Mouse (Mus musculus): ENCODE results near the gene Ttc38.
A peak's percentile ranks its signal among the peaks of the same experiment; 100 is the strongest.

Gene Ttc38

DNA sequence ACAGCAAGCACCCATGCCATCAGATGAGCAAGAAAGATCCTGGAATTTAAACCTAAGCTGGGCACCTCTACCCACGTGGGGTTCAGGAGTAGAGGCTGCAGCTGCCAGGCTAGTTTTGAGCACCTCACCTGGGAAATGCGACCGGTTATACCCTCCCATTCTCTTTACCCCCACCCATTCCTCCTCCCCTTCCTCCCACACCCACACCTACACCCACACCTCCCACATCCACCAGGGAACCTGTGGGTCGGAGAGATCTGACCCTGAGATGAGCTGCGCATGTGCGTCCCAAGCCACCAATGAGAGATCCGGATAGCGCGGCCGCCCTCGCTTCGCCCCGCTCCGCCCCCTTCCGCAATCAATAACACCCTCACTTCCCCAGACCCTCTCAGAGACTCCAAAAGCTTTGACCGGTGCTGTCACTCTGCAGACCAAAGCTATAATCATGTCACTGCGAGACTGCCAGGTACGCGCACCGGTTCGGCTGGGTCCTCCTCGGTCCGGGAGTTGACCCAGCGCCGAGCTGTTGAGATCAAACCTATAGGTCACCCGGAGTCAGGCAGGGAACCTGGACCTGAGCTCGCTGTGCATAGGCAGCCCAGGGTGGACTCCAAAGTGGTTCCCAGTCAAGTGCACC lies at the start of gene Ttc38:
Gene Ttc38 (plus strand): TSS at position 353 of the 637 bp plus-strand sequence.
- peak; percentile 67 for DNase-seq (ENCODE audit: low spot score)

DNA sequence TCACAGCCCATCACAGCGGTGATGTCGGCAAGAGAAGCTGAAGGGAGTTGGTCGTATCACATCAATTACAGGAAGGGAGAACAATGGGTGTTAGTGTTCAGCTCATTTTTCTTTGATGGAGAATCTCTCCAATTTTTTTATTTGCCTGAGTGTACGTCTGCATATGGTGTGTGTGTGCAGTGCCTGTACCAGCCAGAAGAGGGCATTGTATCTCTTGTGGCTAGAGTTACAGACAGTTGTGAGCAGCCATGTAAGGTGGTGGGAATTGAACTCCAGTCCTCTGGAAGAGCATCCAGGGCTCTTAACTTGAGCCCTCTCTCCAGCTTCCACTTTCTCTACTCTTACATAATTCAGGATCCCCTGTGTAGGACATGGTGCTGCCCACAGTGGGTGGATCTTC lies 49.0 kb upstream of the Ttc38 start:
- DNase-seq (ENCODE audit: low spot score) = no peak

DNA sequence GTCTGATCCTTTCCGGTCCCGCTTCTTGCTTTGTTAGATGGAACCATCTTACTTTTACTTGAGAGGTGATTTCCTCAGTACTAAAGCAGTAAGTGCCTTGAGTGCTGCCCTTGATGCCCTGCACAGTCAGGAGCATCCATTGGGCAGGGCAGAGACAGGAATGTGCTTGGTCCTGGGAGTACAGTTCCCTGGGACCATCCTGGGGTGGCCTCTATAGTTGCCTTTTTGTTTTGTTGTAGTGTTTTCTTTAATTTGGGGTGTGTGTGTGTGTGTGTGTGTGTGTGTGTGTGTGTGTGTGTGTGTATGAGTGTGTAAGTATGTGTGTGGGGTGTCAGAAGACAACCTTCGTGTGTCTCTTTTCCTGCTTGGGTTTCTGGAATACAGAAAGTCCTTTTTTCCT lies 47.8 kb upstream of the Ttc38 start:
- DNase-seq (ENCODE audit: low spot score) = no peak

DNA sequence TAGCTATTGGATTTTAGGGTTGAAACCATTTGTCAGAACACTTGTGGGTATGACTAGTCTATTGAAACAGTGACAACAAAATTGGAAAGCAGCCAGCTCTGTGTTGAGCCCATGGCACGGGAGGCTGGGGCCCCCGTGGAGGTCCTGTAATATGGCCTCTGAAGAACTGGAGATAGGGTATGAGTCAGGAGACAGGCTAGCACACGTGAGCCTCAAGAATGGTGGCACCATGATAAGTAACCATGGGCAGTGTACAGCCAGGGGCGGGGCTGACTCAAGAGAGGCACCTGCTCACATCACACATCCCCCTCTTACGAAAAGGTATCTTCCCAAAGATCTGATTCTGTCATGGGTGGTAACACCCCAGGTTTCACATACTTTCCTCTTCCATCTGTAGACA lies 45.4 kb upstream of the Ttc38 start:
- DNase-seq (ENCODE audit: low spot score) = no peak

DNA sequence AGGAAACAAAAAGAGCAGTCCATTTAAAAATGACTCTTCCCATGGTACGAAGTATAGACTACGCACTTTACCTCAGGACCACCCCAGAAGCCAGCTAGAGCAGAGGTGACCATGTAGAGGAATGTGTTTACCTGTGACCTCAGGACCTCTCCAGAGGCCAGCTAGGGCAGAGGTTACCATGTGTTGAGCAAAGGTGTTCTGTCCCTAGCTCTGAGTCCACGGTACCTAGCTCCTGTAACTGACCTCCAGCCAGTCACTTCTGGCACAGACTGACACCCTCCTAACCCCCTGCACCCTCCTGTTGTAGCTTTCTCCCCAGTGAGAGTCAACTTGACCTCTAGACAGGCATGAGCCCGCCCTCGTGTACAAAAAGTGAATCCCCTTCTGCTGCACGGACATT lies 44.6 kb upstream of the Ttc38 start:
- no peak for DNase-seq (ENCODE audit: low spot score)

DNA sequence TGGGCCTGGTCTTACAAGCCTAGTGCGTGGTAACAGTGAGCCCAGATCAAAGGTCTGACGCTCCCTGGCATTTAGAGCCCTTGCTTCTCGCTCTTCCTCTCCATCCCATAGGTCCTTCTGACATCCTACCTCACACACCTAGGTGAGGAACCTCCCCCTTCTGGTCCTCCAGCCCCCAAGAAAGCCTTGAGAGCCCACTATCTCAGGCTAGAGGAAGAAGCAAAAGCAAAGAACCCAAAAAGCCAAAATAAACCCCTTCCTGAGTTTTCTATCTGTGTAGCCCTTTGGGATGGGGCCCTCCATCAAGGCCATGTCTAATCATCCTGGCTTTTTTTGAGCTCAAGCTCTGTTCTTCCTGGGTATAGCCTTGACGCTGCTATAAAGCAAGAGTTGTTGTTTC lies 44.1 kb upstream of the Ttc38 start:
- no peak for DNase-seq (ENCODE audit: low spot score)

DNA sequence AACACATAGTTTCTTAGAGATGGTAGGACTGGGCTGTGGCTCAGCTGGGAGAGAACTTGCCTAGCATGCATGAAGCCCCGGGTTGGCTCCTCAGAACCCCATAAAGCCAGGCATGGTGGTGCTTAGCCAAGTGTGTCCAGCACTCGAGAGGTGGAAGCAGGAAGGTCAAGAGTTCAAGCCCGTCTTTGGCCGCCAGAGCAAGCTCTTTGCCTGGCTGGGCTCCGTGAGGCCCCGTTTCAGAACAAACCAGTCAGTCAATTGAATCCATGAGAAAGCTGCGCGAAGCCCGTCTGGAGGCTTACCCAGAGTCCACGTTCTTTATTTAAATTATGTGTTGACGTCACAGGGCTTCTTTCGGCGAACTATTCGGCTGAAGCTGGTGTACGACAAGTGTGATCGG lies 43.5 kb upstream of the Ttc38 start:
- DNase-seq (ENCODE audit: low spot score) = no peak

DNA sequence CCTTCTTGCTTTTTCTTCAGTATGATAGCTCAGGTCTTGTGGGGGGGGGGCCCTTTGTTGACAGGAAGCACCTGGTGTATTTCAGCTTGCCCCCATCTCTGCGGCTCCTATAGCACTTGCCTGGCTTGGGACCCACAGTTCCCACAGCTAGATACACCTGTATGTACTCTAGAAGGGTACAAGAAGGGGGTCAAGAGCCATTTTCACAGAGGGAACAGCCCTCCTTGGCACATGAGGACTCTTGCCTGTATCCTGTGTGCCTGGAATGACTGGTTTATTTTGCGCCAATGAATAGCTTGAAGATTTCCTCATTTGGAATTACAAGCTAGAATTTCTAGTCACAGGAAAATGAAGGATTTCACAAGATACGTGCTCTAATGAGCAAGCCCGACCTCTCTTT lies 40.7 kb upstream of the Ttc38 start:
- DNase-seq (ENCODE audit: low spot score) = no peak

DNA sequence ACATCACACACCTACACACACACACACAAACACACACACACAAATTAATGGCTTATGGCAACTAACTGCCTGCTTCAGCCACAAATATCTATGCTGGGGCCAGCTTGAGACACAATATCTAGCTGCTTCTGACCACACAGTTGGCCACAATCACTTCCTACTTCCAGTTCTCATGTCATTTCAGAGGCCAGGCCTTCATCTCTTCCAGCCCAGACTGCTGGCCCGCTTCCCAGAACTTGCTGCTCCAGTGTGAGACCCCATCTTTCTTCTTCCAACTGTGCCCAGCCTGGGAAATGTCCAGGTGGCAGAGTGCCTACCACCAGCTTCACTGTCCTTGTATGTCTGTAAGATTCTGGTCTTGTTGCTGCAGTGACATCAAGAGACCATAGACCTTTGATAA lies 39.3 kb upstream of the Ttc38 start:
- DNase-seq (ENCODE audit: low spot score) = no peak

DNA sequence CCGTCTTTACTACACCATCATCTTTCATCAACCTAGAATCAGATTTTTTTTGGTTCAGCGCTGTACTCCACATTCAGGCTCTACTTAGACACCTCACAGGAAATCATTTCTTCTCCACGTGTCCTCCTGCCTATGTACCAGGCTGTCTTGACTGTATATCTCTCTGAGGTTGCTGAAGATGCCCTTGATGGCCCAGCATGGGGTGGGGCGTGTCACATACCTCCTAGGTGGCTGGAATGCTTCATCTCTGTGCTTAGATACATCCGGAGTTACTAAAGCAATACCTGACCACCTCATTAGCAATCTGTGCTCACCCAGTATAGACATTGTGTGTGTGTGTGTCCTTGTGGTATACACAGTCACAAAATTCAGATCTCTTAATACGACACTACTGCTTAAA lies 36.6 kb upstream of the Ttc38 start:
- DNase-seq (ENCODE audit: low spot score) = no peak

DNA sequence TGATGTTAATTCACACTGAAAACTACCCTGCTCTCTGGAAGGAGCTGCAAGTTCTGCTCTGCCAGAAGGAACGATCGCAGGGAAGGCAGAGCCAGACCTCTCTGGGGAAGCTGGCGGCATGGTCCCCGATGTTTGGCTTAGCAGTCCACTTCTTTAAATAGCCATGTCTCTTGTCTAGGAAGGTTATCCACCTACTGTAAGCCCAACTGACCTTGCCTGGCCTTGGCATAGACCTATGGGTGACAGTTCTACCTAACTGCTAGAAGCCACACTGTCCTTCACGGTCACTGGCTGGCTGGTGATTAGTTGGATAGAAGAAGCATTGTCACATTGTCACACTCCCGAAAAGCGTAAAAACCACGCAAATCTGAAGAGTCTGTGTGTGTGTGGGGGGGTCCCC lies 33.4 kb upstream of the Ttc38 start:
- DNase-seq (ENCODE audit: low spot score) = no peak

DNA sequence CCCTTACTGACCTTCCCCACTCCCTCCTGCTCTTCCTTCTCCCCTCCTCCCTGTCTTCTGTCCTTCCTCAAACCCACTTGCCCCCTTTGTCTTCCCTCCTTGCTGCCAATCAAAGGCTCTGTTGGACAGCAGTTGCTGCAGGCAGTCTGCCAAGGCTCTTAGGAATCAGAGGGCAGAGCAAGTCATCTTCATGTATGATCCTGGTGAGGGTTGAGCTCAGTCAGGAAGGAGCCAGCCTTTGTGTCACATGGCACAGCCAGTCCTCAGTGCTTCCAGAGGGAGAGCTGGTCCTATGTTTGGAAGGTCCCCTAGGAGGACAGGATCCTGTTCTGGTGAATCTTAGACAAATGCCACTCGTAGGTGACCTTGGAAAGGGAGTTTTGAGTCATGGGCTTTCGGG lies 29.2 kb upstream of the Ttc38 start:
- DNase-seq (ENCODE audit: low spot score) = no peak

DNA sequence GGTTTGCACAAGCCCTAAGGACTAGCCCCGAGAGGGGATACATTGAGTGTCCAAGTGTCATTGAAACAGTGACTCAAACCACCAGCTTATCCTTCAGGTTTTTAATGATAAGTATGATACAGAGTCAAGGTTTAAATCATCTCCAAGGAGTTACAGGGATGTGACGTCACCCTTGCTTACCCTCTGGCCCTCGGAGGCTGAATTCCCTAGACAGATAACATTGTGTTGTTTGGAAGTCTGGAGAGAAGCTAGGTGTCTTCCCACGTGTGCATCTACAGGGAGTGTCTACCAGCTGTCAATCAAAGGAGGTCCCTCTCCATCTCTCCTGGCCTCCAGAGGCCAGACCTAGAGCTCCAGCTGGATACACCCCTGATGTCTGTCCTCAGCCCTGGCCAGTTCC lies 25.2 kb upstream of the Ttc38 start:
- no peak for DNase-seq (ENCODE audit: low spot score)

DNA sequence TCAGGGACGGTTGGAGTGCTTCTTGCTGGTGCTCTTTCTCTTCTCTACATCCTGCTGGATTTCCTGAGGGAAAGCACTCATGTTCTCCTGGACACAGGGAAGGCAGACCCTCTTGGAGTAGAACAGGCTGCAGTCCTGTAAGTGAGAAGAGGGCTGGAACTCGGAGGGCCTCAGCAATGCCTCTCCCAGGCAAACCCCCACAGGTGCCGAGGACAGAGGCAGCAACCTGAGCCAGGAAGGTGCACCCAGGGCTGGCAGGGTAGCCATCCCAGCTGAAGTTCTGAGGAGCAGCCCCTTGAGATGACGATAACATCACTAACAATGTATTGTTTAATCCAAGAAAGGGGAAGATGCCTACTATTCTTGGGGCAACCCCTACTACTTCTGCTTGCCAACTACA lies 24.7 kb upstream of the Ttc38 start:
- no peak for DNase-seq (ENCODE audit: low spot score)

DNA sequence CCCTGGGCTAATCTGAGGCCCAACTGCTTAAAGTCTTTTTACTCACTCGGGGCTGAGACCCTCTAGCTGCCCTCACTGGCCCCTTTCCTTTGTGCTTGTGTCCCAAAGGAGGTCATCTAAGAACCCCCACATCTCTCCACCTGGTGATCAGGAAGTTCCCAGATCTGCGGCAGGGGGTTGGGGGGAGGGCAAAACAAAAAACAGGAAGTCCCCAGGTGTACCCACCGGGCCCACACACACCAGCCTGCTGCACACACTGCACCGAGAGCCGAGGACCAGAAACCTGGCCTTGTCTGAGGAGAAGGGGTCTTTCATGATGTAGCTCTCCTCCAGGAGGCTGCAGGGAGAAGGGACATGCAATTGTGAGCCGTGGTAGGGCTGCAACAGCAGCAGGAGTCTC lies 24.1 kb upstream of the Ttc38 start:
- DNase-seq (ENCODE audit: low spot score) = no peak

DNA sequence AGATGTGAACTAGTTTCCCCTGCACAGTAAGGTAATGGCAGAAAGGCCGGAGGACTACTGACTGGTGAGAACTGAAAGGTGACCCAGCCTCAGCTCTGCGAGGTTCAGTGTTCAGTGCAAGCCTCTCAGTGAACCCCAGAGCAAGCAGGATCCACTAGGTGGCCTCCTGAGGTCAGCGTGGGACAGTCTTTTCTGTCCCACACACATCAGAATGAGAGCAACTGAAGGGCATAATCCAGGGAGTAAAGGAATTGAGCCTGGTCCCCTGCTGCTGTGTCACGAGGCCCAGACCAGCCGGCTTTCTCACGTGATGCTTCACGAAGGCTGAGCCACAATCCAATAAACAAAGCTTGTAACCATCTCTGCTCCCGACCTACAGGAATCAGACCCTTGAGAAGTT lies 23.7 kb upstream of the Ttc38 start:
- no peak for DNase-seq (ENCODE audit: low spot score)

DNA sequence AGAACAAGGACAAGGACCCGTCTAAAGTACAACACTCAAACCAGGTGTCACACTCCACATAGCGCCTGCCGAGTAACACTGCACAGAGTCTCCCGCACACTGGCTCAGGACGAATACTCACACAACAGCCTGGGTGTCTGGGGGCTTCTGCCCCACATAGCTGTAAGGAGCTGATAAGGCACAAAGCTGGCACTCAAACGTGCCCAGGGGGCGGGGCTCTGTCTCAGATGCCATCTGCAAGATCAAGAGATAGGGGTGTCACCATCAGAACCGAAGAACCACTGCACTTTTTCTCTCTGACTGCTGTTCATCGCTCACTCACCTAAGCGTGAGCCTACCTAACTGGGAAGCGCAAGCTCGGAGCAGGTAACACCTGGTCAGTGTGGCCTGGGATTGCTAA lies 23.0 kb upstream of the Ttc38 start:
- DNase-seq (ENCODE audit: low spot score) = no peak

DNA sequence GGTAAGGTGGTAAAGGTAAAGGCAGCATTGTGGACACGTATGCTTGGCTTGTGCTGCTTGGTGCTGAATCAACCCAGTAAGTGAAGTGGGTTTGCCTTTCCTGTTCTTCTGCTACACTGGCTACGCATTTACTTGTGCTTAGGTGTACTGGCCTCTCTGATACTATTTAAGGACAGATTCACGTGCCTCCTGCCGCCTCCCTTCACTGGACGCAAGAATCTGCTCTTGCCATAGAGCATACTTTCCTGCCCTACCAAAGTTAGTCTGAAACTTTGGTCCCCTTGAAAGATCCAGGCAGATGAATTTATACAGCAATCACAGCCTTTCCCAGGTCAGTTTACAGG lies 21.7 kb upstream of the Ttc38 start:
- DNase-seq (ENCODE audit: low spot score) = no peak

DNA sequence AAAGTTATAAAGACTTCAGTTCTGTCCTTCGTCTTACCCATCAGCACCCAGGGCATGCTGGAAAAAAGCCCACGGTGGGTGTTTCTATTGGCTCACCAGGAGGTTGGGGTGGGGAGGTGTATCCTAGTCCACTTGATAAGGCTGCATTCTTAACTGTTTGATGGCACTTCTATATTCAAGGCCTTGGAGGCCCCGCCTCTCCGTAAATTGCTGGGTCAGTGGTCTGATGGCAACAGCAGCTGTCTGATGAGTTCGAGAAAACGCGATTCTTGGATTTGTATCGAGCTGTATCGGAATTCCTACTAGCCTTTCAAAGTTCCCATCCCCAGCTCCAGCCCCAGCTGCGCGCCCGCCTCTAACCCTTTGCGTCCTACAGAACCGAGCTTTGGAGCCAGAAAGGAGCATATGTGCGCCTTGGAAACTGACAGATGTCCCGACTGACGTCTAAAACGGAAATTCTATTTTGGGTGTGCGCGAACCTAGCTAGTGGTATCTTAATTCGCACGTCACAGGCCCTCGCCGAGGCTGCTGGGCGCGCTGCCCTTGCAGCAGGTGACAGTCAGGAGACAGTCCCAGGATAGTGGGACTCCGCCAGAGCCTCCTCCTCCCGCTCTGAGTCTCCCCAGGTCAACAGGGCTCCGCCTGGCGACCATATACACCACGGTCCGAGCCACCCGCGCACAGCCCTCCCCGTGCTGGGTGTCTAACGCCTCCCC lies 21.1 kb upstream of the Ttc38 start:
- peak; percentile 45 for DNase-seq (ENCODE audit: low spot score)

DNA sequence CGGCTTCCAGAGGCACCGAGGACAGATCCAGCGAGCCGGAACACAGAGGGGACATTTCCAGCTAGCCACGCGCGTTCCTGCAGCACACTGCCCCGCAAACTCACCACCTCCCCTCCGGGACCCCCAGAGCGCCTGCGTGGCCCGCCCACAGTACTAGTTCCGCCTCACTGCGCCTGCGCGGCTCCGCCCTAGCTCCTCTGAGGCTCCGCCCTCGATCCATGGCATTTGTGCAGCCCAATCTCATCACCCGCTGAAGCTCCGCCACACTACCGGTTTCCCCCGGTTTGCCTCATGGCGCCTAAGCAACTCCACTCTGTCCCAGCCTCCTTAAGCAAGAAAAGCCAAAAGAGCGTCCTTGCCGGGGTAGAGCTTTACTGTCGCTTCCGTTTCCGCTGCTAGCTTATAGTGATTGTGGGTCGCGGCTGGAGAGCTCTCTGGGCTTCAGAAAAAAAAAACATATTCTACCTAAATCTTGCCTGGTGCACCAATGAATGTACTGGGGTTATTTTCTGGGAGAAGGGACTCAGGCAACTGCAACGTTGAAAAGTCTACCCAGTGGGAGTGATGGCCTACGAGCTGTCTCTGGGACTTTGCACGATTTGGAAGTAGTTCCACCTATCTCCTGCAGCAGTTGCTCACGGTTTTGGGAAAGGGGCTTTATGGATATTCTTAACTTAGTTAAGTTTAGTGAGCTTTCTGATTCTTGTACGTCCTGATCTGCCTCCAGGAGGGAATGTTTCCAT lies 20.4 kb upstream of the Ttc38 start, which contains the start of gene Cdpf1:
Gene Cdpf1 (minus strand): TSS at position 163 of the 743 bp plus-strand sequence.
- DNase-seq (ENCODE audit: low spot score) = peak; percentile 99

DNA sequence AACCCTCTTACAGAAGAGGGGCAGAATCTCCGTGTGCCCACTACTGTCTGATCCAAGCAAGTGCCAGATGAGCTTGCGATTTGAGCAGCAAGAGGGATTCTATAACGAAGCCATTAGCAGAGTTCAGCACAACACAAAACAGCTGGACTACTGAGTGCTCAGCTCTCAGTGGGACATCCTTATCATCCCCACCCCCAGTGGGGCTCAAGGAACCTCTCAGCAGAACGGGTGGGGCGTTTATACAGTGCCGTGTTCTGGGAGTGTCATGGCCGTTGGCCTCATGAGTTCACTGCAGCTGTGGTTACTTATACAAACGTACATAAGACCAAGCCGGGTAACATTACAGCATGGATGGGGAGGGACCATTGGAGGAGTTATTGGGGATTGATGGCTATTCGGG lies 18.7 kb upstream of the Ttc38 start:
- DNase-seq (ENCODE audit: low spot score) = no peak

DNA sequence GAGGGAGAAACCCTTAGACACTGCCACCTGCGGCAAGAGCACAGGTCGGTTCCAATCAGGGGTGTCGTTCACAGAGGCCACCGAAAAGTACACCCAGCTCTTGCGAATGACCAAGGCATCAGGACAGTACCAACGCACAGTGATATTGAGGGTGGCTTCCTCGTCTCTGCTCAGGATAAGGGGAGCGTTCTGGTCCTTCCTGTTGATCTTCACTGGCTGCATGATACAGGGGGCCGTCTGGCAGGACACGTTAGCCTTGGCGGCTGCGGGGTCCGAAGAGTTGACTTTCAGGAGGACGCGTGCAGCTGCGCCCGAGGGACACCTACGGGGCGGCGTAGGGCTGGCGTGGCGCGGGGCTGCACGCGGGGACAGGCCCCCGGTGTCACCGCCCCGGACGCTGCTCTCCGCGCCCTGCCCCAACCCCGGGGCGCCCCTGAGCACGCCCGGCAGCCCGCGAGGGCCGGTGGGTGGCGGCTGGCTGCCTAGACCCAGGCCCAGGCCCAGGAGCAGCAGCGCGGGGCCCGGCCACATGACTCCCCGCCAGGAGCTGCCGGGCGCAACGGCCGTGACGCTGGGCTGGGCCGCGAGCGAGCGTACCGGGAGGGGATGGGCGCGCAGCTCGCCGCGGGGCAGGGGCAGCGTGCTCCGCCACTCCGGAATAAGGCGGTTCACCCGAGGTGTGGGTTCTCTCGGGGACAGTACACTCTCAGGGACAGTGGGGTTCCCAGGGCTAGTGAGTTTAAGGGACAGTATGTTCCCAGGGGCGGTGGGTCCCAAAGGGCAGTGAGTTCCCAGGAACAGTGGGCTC lies 10.7 kb upstream of the Ttc38 start, which contains the start of gene Pkdrej:
Gene Pkdrej (minus strand): TSS at position 532 of the 808 bp plus-strand sequence.
- no peak for DNase-seq (ENCODE audit: low spot score)

DNA sequence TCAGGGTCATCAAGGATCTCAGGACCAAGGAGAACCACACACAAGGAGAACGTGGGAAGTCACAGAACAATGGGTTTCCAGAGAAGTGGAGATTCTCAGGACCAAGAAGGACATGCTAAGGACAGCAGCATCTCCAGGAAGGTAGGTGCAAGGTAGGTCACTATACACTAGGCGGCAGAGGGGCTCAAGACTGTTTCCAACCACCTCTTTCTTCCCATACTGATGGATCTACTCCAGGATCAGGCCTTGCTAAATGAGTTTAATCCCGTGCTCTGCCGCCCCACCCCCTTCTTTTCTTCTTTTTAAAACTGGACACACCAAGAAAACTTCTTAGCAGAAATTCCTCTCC lies 10.1 kb upstream of the Ttc38 start:
- no peak for DNase-seq (ENCODE audit: low spot score)

Measured in ovary, postnatal 14 days (tissue).